Mouse (Mus musculus) testis, adult 2 months (tissue): ENCODE measurements at regions not wholly inside any gene's neighbourhood (a gene's known extent, or its start where the extent isn't known, plus 50 kb on each side); places are given as distances from the start of the nearest gene placed in this dataset.

Source experiments
- CTCF ChIP-seq: fragments of 200-500 bp; IDR thresholded peaks from 2 replicates; pipeline ENCODE4 v1.5.1; 2012; ENCODE audit warnings: low read depth, mild to moderate bottlenecking, inconsistent platforms, low read length, moderate library complexity; ENCODE audit not compliant: control insufficient read depth, insufficient read depth, insufficient replicate concordance
- POLR2A ChIP-seq: fragments of 200-500 bp; IDR thresholded peaks from 2 replicates; pipeline ENCODE4 v1.6.1; 2012; ENCODE audit warnings: low read depth, mild to moderate bottlenecking, inconsistent platforms, low read length, moderate library complexity; ENCODE audit not compliant: control insufficient read depth

DNA sequence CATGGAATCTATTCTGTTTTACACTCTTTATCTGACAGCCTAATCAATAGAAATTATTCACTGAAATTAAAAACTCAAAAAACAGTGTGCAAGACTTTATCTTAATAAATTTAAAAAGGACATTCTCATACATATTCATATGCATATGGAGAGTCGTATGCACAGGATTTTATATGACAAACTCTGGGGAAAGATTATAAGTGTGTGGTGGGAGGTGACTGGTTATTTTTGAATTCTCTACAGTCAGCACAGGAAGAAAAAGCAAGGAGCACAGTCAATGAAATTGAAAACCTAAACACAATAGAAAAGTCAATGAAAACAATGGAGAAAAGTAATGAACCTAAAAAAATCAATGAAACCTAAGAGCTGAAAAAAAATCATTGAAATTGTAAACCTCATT, 142.1 kb upstream of the Pld5 start:
- TF ChIP-seq POLR2A, result no peak
- TF ChIP-seq CTCF, result no peak
